Mouse (Mus musculus): ENCODE results near the gene Stat4.
A peak's percentile ranks its signal among the peaks of the same experiment; 100 is the strongest.

Gene Stat4

GRCm38 (mm10) chr1:51986848-51987247 is at the start of gene Stat4:
Gene Stat4, plus strand, starts transcription at chr1:51987148.
- no peak for DNase-seq (ENCODE audit: low spot score)

- no peak for DNase-seq (ENCODE audit: low spot score)
Observed at GRCm38 (mm10) chr1:51938357-51938756, 48.6 kb upstream of the Stat4 start.

- peak; percentile 73 for DNase-seq (ENCODE audit: low spot score)
Observed at GRCm38 (mm10) chr1:51944755-51945154, 42.2 kb upstream of the Stat4 start.

GRCm38 (mm10) chr1:51947116-51947515 is 39.8 kb upstream of the Stat4 start:
- DNase-seq (ENCODE audit: low spot score), result no peak

- no peak for DNase-seq (ENCODE audit: low spot score)
Observed at GRCm38 (mm10) chr1:51964647-51965046, 22.3 kb upstream of the Stat4 start.

GRCm38 (mm10) chr1:51968994-51969393 is 18.0 kb upstream of the Stat4 start:
- DNase-seq (ENCODE audit: low spot score), result no peak

GRCm38 (mm10) chr1:51970182-51970581 is 16.8 kb upstream of the Stat4 start:
- DNase-seq (ENCODE audit: low spot score), result no peak

GRCm38 (mm10) chr1:51975589-51975988 is 11.4 kb upstream of the Stat4 start:
- peak; percentile 45 for DNase-seq (ENCODE audit: low spot score)

GRCm38 (mm10) chr1:51979048-51979447 is 7.9 kb upstream of the Stat4 start:
- DNase-seq (ENCODE audit: low spot score), result no peak

- DNase-seq (ENCODE audit: low spot score), result no peak
Observed at GRCm38 (mm10) chr1:51991983-51992609, 5.1 kb downstream of the Stat4 start.

GRCm38 (mm10) chr1:51996056-51996455 is 9.1 kb downstream of the Stat4 start:
- DNase-seq (ENCODE audit: low spot score), result no peak

GRCm38 (mm10) chr1:51996751-51997659 is 10.1 kb downstream of the Stat4 start:
- peak; percentile 38 for DNase-seq (ENCODE audit: low spot score)

- peak; percentile 56 for DNase-seq (ENCODE audit: low spot score)
Observed at GRCm38 (mm10) chr1:51998542-51998941, 11.6 kb downstream of the Stat4 start.

- DNase-seq (ENCODE audit: low spot score), result peak; percentile 69
Observed at GRCm38 (mm10) chr1:52004096-52004495, 17.1 kb downstream of the Stat4 start.

GRCm38 (mm10) chr1:52008443-52008842 is 21.5 kb downstream of the Stat4 start:
- DNase-seq (ENCODE audit: low spot score), result peak; percentile 41

- DNase-seq (ENCODE audit: low spot score), result no peak
Observed at GRCm38 (mm10) chr1:52008947-52009346, 22.0 kb downstream of the Stat4 start.

GRCm38 (mm10) chr1:52010741-52011140 is 23.8 kb downstream of the Stat4 start:
- DNase-seq (ENCODE audit: low spot score), result no peak

- peak; percentile 44 for DNase-seq (ENCODE audit: low spot score)
Observed at GRCm38 (mm10) chr1:52011227-52011626, 24.3 kb downstream of the Stat4 start.

GRCm38 (mm10) chr1:52012231-52012630 is 25.3 kb downstream of the Stat4 start:
- DNase-seq (ENCODE audit: low spot score), result no peak

GRCm38 (mm10) chr1:52012757-52013156 is 25.8 kb downstream of the Stat4 start:
- DNase-seq (ENCODE audit: low spot score), result no peak

GRCm38 (mm10) chr1:52019621-52020020 is 32.7 kb downstream of the Stat4 start:
- no peak for DNase-seq (ENCODE audit: low spot score)

- peak; percentile 42 for DNase-seq (ENCODE audit: low spot score)
Observed at GRCm38 (mm10) chr1:52021936-52022725, 35.2 kb downstream of the Stat4 start.
